Mouse (Mus musculus): ENCODE measurements at regions not wholly inside any gene's neighbourhood (a gene's known extent, or its start where the extent isn't known, plus 50 kb on each side); places are given as distances from the start of the nearest gene placed in this dataset.
"Not testable (repeated sequence)": the region's sequence is repeated elsewhere in the genome, so short reads cannot be mapped to it uniquely, and the experiment has no call there.

DNA sequence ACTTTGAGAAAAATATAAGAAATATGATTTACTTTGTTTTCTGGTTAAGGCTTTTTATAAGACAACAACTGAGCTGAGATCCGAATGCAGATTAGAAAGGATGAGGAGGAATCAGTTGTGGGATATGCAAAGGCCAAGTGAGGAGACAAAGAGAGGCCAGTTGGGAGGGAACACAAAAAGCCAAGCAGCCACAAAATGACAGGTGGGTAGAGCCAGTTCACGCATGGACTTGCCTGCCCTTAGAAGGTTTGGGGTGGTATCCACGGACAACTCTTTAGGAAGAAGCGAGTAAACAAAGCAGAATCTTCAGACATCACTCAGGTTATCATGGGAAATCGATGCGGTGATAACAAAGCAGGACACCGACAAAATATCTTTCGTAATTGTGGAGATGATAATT is 123.2 kb downstream of the Gm5426 start:
- no peak overlapping the region for H3K27ac ChIP-seq
- no peaks in the 10 kb centered on the region for H3K36me3 ChIP-seq
- no peak for DNase-seq (ENCODE audit: low spot score)
- H3K4me1 ChIP-seq: peaks cover 16% of the 10 kb centered on the region
- H3K9me3 ChIP-seq: no peaks in the 10 kb centered on the region
- 91% methylated on average over 8 of the region's 8 CpGs for WGBS
- no peak overlapping the region for H3K4me3 ChIP-seq
- H3K27me3 ChIP-seq (ENCODE audit: insufficient read depth, poor library complexity, severe bottlenecking): no peaks in the 10 kb centered on the region

DNA sequence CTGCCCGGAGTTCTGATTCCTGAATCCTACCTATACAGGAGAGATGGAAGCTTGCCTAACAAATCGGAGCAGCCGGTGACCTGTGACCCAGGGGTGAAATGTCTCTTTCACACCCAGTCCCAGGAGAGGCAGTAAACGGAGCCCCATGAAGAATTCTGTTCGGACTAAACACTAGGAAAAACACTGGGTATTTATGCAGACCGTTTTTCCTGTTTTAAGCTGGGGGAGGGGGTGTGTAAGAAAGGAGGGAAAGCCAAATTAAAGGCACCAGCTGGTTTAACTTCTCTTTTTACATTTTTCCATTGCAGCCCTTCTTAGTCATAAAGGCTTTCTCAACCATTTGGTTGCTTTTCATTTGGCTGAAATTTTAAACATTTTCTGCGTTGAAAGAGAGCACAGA is 127.1 kb downstream of the Gm5426 start:
- 38% methylated on average over 7 of the region's 7 CpGs for WGBS
- Histone ChIP-seq H3K36me3 (no peaks in the 10 kb centered on the region), H3K4me3 (no peak overlapping the region), H3K4me1 (peaks cover 25% of the 10 kb centered on the region), H3K27me3 (ENCODE audit: insufficient read depth, poor library complexity, severe bottlenecking) (no peaks in the 10 kb centered on the region), H3K27ac (0 out of 2 replicates have a peak overlapping the region, but pooled peaks have one; percentile 29), H3K9me3 (no peaks in the 10 kb centered on the region)
- DNase-seq (ENCODE audit: low spot score): no peak

GRCm38 (mm10) chr10:96264433-96264832 is 128.0 kb downstream of the Gm5426 start:
- DNase-seq (ENCODE audit: low spot score): no peak
- Histone ChIP-seq H3K27ac (0 out of 2 replicates have a peak overlapping the region, but pooled peaks have one; percentile 29), H3K9me3 (no peaks in the 10 kb centered on the region), H3K27me3 (ENCODE audit: insufficient read depth, poor library complexity, severe bottlenecking) (no peaks in the 10 kb centered on the region), H3K4me3 (no peak overlapping the region), H3K4me1 (peaks cover 25% of the 10 kb centered on the region), H3K36me3 (no peaks in the 10 kb centered on the region)
- 43% methylated on average over 5 of the region's 5 CpGs for WGBS

GRCm38 (mm10) chr10:96264866-96265265 is 128.5 kb downstream of the Gm5426 start:
- Histone ChIP-seq H3K4me3 (no peak overlapping the region), H3K27ac (no peak overlapping the region), H3K36me3 (no peaks in the 10 kb centered on the region), H3K4me1 (peaks cover 25% of the 10 kb centered on the region), H3K27me3 (ENCODE audit: insufficient read depth, poor library complexity, severe bottlenecking) (no peaks in the 10 kb centered on the region), H3K9me3 (no peaks in the 10 kb centered on the region)
- no peak for DNase-seq (ENCODE audit: low spot score)
- WGBS: 76% methylated on average over 4 of the region's 4 CpGs

- 71% methylated on average over 9 of the region's 9 CpGs for WGBS
- DNase-seq (ENCODE audit: low spot score): no peak
- H3K27me3 ChIP-seq (ENCODE audit: insufficient read depth, poor library complexity, severe bottlenecking): no peaks in the 10 kb centered on the region
- no peak overlapping the region for H3K27ac ChIP-seq
- H3K4me3 ChIP-seq: no peak overlapping the region
- no peaks in the 10 kb centered on the region for H3K36me3 ChIP-seq
- peaks cover 25% of the 10 kb centered on the region for H3K4me1 ChIP-seq
- no peaks in the 10 kb centered on the region for H3K9me3 ChIP-seq
Observed at GRCm38 (mm10) chr10:96266100-96266735, 129.8 kb downstream of the Gm5426 start.

- H3K9me3 ChIP-seq: no peaks in the 10 kb centered on the region
- H3K36me3 ChIP-seq: no peaks in the 10 kb centered on the region
- DNase-seq (ENCODE audit: low spot score): no peak
- no peak overlapping the region for H3K4me3 ChIP-seq
- peaks cover 22% of the 10 kb centered on the region for H3K4me1 ChIP-seq
- no peak overlapping the region for H3K27ac ChIP-seq
- 72% methylated on average over 4 of the region's 4 CpGs for WGBS
- H3K27me3 ChIP-seq (ENCODE audit: insufficient read depth, poor library complexity, severe bottlenecking): no peaks in the 10 kb centered on the region
Observed at GRCm38 (mm10) chr10:96267603-96268002, 131.2 kb downstream of the Gm5426 start.

DNA sequence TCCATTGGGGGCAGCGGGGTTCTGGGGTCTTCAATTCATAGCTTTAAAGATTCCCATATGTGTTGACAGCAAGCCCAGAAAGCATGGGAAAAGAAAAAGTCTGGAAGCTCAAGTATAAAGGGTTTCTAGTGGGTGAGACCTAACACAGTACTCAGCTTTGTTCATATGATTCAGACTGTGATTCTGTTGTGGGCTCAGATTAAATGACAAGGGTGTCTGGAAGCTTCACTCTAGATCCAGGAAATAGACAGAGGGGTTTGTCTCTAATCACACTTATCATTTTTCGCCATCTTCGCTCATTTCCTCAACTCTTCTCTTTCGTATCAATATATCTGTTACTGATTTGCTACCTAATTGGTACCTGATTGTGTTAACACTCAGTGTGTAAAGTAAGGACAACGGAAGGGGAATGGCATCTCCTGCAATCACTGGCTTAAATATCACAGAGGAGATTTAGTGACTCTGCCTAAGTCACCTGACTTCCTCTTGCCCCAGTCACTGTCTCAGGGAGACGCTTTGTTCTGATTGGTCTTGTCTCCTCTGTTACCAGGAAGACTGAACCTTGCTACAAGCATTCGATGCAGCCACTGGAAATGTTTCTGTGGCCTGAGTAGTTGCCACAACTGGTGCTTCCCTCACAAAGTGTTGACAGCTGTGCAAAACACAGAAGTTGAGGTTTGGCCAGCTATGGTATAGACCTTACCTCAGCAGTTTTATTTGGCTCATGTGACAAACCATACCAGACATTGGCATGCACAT is 137.4 kb downstream of the Gm5426 start:
- H3K27me3 ChIP-seq (ENCODE audit: insufficient read depth, poor library complexity, severe bottlenecking): no peaks in the 10 kb centered on the region
- 73% methylated on average over 7 of the region's 7 CpGs for WGBS
- DNase-seq (ENCODE audit: low spot score): no peak
- H3K4me1 ChIP-seq: peaks cover 3% of the 10 kb centered on the region; the same call in 1 of the 2 replicates
- H3K36me3 ChIP-seq: no peaks in the 10 kb centered on the region
- no peak overlapping the region for H3K27ac ChIP-seq
- H3K9me3 ChIP-seq: no peaks in the 10 kb centered on the region
- H3K4me3 ChIP-seq: no peak overlapping the region

- H3K27ac ChIP-seq: no peak overlapping the region
- H3K4me3 ChIP-seq: no peak overlapping the region
- no peaks in the 10 kb centered on the region for H3K27me3 ChIP-seq (ENCODE audit: insufficient read depth, poor library complexity, severe bottlenecking)
- WGBS: 87% methylated on average over 6 of the region's 6 CpGs
- no peaks in the 10 kb centered on the region for H3K36me3 ChIP-seq
- H3K9me3 ChIP-seq: no peaks in the 10 kb centered on the region
- DNase-seq (ENCODE audit: low spot score): no peak
- no peaks in the 10 kb centered on the region for H3K4me1 ChIP-seq
Observed at GRCm38 (mm10) chr10:96280149-96280548, 143.7 kb downstream of the Gm5426 start.

DNA sequence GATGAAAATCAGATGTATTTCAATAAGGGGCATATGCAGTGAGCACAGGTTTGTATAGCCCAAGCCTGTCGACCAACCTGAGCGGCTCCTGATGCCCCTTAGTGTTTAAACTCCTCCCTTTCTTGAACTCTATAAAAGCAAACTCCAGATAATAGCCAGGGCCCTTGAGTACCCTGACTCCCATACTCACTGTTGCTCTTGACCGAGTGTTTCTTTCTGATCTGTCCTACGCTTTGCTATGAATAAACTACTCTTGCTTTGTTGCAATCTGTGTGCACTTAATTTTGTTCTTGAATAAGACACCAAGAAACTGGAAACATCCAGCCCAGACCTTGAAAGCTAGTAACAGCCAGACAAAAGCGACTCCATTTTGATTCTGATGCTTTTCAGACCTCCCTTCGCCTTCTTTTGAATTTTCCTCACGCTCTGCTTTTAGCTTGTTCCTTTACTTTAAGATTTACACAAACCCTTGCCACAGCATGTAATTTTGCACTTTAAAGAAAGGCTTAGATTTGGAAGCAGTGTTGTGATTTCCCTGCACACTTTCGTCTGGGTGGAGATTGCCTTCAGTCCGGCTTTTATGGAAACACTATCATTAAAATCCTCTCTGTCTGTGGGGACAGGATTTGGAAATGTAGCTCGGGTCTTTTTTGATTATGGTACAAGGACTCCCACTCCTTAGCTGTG is 149.1 kb downstream of the Gm5426 start:
- WGBS: 84% methylated on average over 10 of the region's 10 CpGs
- no peak for DNase-seq (ENCODE audit: low spot score)
- Histone ChIP-seq H3K27ac (no peak overlapping the region), H3K4me3 (no peak overlapping the region), H3K36me3 (no peaks in the 10 kb centered on the region), H3K27me3 (ENCODE audit: insufficient read depth, poor library complexity, severe bottlenecking) (no peaks in the 10 kb centered on the region), H3K4me1 (no peaks in the 10 kb centered on the region), H3K9me3 (no peaks in the 10 kb centered on the region)

DNA sequence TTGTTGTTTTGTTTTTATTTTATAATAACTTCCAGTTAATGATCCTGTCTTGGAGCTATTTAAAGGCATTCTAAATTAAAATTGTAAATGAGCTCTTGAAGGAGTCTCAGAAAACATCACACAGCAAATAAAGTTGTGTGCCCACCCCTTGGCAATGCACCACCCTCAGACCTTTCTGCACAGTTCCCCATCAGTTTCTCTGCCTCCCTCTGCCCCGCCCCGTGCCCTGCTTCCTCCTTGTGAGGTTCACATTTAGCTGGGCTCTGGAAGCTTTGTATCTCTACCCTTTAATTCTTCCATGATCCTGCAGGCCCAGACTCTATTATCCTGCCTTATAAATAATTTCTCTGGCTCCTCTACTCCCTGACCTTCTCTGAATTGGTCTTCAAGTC is 149.7 kb downstream of the Gm5426 start:
- DNase-seq (ENCODE audit: low spot score): no peak
- Histone ChIP-seq H3K4me1 (no peaks in the 10 kb centered on the region), H3K9me3 (no peaks in the 10 kb centered on the region), H3K36me3 (no peaks in the 10 kb centered on the region), H3K27me3 (ENCODE audit: insufficient read depth, poor library complexity, severe bottlenecking) (no peaks in the 10 kb centered on the region), H3K27ac (no peak overlapping the region), H3K4me3 (no peak overlapping the region)
- WGBS: 77% methylated on average over 2 of the region's 2 CpGs

DNA sequence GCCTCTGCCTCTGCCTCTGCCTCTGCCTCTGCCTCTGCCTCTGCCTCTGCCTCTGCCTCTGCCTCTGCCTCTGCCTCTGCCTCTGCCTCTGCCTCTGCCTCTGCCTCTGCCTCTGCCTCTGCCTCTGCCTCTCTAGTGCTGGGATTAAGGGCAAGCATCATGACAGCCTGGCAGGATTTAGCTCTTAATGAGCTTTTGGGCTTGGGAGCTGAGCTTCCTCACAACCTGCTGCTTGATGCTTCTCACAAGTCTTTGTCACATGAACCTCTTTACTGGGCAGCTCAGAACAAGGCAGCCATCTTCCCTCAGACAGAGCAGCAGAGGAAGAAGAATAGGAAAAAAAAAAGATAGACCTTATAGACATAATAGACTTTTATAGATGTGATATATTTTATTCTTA is 152.6 kb downstream of the Gm5426 start:
- H3K27me3 ChIP-seq (ENCODE audit: insufficient read depth, poor library complexity, severe bottlenecking); H3K4me1 ChIP-seq; DNase-seq (ENCODE audit: low spot score); H3K36me3 ChIP-seq; H3K9me3 ChIP-seq; H3K4me3 ChIP-seq; H3K27ac ChIP-seq: not testable (repeated sequence)

DNA sequence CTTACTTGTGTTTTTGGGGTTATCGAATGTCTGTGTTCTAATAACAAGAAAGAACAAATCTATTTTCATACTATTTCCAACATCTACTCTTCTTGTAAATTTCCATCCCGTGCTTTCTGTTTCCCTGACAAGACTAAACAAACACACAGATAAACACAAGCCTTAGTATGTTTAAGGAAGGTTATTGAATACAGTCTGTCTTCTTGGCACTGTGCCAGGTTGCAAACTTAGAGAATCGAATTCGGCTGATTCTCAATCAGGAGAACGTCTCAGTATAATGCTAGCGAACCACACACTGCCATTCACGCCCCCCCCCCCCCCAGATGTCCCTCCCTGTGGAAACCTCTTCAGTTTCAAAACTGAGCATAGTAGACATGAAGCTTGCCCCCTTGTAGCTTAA is 157.2 kb downstream of the Gm5426 start:
- WGBS: 75% methylated on average over 7 of the region's 7 CpGs
- DNase-seq (ENCODE audit: low spot score): no peak
- no peak overlapping the region for H3K27ac ChIP-seq
- no peaks in the 10 kb centered on the region for H3K9me3 ChIP-seq
- no peaks in the 10 kb centered on the region for H3K4me1 ChIP-seq
- no peaks in the 10 kb centered on the region for H3K27me3 ChIP-seq (ENCODE audit: insufficient read depth, poor library complexity, severe bottlenecking)
- no peaks in the 10 kb centered on the region for H3K36me3 ChIP-seq
- H3K4me3 ChIP-seq: no peak overlapping the region

- no peak overlapping the region for H3K4me3 ChIP-seq
- H3K36me3 ChIP-seq: no peaks in the 10 kb centered on the region
- no peaks in the 10 kb centered on the region for H3K9me3 ChIP-seq
- no peak overlapping the region for H3K27ac ChIP-seq
- DNase-seq (ENCODE audit: low spot score): no peak
- 74% methylated on average over 2 of the region's 2 CpGs for WGBS
- H3K4me1 ChIP-seq: no peaks in the 10 kb centered on the region
- no peaks in the 10 kb centered on the region for H3K27me3 ChIP-seq (ENCODE audit: insufficient read depth, poor library complexity, severe bottlenecking)
Observed at GRCm38 (mm10) chr10:96294666-96295065, 158.3 kb downstream of the Gm5426 start.
